Mouse (Mus musculus): ENCODE measurements around the gene Vsig10.

DNA sequence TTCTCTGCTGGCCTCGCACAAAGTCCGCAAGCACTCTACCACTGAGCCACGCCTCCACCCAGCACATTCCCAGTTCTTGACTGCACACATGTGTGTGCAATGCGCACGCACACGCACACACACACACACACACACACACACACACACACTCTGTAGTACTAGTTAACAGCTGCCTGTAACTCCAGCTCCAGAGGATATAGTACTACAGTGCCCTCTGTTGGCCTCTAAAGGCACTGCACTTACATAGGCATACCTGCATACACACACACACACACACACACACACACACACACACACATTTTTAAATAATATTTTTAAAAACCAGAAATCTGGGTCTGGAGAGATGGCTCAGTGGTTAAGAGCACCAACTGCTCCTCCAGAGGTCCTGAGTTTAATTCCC, 41.1 kb upstream of the Vsig10 start:
- TF ChIP-seq CTCF (IDR thresholded peaks at IDR 0.05; ENCODE audit: insufficient read depth, low read depth, low read length) (no peak), POLR2A (IDR thresholded peaks at IDR 0.05; ENCODE audit: insufficient read depth, low read depth, low read length) (no peak)

Measured in olfactory bulb, adult 2 months (tissue).